ENCODE assay signal across 8 mouse cellular contexts in the genomic region with DNA sequence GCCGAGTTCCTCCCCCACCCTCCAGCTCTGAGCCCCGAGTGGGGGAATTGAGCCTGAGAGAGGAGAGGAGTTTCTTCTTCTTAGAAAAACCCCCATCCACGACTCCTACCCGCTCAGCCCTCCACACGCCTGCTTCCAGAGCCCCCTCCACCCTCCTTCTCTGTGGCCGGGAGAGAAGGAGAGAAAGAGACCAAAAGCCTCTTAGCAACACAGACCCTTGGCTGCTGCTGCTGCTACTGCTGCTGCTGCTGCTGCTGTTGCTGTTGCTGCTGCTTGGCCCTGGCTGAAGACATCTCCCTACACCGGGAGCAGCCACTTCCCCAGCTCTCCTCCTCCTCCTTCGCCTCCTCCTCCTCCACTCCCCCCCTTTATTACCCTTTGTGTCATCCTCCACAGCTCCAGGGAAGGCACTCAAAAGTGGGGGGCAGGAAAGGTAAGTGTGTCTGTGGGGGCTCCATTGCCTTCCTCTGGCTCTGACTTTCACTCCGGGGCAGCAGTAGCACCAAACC. TPM values are rescaled to one million over a fixed set of nuclear protein-coding genes. Genes with fewer than 3 reads are reported as not detected.
DNase-seq lines count a peak whose midpoint lies in the region; ATAC-seq and TF ChIP-seq lines count a peak whose summit lies in the region.

No protein-coding gene starts in this region.

- WGBS in hindbrain, embryonic 16.5 days, result 0% methylated on average over 8 of the region's 9 CpGs
- under 1% methylated on average over 9 of the region's 9 CpGs for WGBS in small intestine, adult 2 months

- peak overlapping the region; percentile 59 for H3K4me2 ChIP-seq in hindbrain, embryonic 16.5 days (ENCODE audit: low read length)

- peak; percentile 29 for DNase-seq in layer of hippocampus, adult 11-12 months (ENCODE audit: low spot score)
- DNase-seq in layer of hippocampus, adult 9-11 months, result no peak
- DNase-seq in cerebellum, adult 8-10 months, result peak; percentile 49
- DNase-seq in frontal cortex, postnatal 14 days (ENCODE audit: low spot score in 2 of 2), result peak; percentile 29 to 32
- peak; percentile 41 to 47 for DNase-seq in left cerebral cortex, postnatal 25 days (ENCODE audit: low spot score in 2 of 2)
- DNase-seq in mesoderm, embryonic 11.5 days (ENCODE audit: low read depth, low spot score), result peak; percentile 50

- no peaks in the 10 kb centered on the region for H3K27me3 ChIP-seq in hindbrain, embryonic 16.5 days (replicated peaks; ENCODE audit: control insufficient read depth, insufficient read depth, low read length)
- no peaks in the 10 kb centered on the region for H3K27me3 ChIP-seq in small intestine, adult 2 months (ENCODE audit: control insufficient read depth, insufficient read depth, low read length)

- peak overlapping the region; percentile 88 for H3K9ac ChIP-seq in hindbrain, embryonic 16.5 days (ENCODE audit: low read depth, low read length)

- ATAC-seq in hindbrain, embryonic 16.5 days, result peak; percentile 78

- peak; percentile 43; the same call in 1 of the 2 replicates for TF ChIP-seq POLR2A in small intestine, adult 2 months (IDR thresholded peaks at IDR 0.05; ENCODE audit: low read depth, low read length)

- H3K27ac ChIP-seq in hindbrain, embryonic 16.5 days (ENCODE audit: low read depth, low read length), result peak overlapping the region; percentile 98
- H3K27ac ChIP-seq in small intestine, adult 2 months (ENCODE audit: insufficient read depth, low read depth, low read length), result peak overlapping the region; percentile 86

- TF ChIP-seq CTCF in small intestine, adult 2 months (IDR thresholded peaks at IDR 0.05; ENCODE audit: extremely low read depth, insufficient read length, insufficient replicate concordance, low read depth, low read length), result no peak

- intact Hi-C loops in left cerebral cortex, postnatal 25 days (cut with DNase I), result loop anchor here (5.0 to 10.0 kb wide), 2 partner anchors 365 to 503 kb away; partner anchors contain the start of gene Epc2

- H3K4me3 ChIP-seq in hindbrain, embryonic 16.5 days (ENCODE audit: low read length), result peak overlapping the region; percentile 90
- peak overlapping the region; percentile 97 for H3K4me3 ChIP-seq in small intestine, adult 2 months (ENCODE audit: low read depth, low read length)

- no peaks in the 10 kb centered on the region for H3K9me3 ChIP-seq in hindbrain, embryonic 16.5 days (ENCODE audit: control insufficient read depth, low read length)

- no peaks in the 10 kb centered on the region for H3K36me3 ChIP-seq in hindbrain, embryonic 16.5 days (ENCODE audit: control insufficient read depth, insufficient read depth, low read length)
- no peaks in the 10 kb centered on the region for H3K36me3 ChIP-seq in small intestine, adult 2 months (ENCODE audit: control insufficient read depth, insufficient read depth, low read length)

- peaks cover 12% of the 10 kb centered on the region for H3K4me1 ChIP-seq in hindbrain, embryonic 16.5 days (ENCODE audit: control insufficient read depth, insufficient read depth, low read depth, low read length)
- no peaks in the 10 kb centered on the region for H3K4me1 ChIP-seq in small intestine, adult 2 months (ENCODE audit: control insufficient read depth, insufficient read depth, insufficient read length, low read length)

RNA-seq across cellular contexts. Expression of gene Orc4, which starts 0.3 kb away (rescaled TPM):
- 77.4 and 88.5 TPM in 2 replicates for polyA plus RNA-seq in hindbrain, embryonic 16.5 days (2015; fragmentation: Nextera tagmentation; extraction: Ambion mirVana)
- total RNA-seq in left cerebral cortex, postnatal 25 days (2021), result 10 to 100 TPM; 77.1 to 77.3 TPM
- 1.3 and 1.5 TPM in 2 replicates for polyA plus RNA-seq in small intestine, adult 2 months (2012; rRNA removed)

RNA-seq across cellular contexts. Expression of gene Mbd5, which starts 0.5 kb away (rescaled TPM):
- 34.7 and 36.6 TPM in 2 replicates for polyA plus RNA-seq in hindbrain, embryonic 16.5 days (2015; fragmentation: Nextera tagmentation; extraction: Ambion mirVana)
- total RNA-seq in left cerebral cortex, postnatal 25 days (2021), result 100 to 1,000 TPM; 125 to 128 TPM
- polyA plus RNA-seq in small intestine, adult 2 months (2012; rRNA removed), result 1.5 and 3.4 TPM in 2 replicates

Comparison
In these comparisons a context has a peak if more than half of its experiments do, and no peak if none do; other contexts are left out.
1. RNA of gene Orc4, which starts 0.3 kb away (polyA plus RNA-seq): 77.4 to 88.5 TPM in hindbrain, embryonic 16.5 days; 1.3 to 1.5 TPM in small intestine, adult 2 months; every median in the first group is over 10 times any median in the second.